Mouse (Mus musculus): Measurements from ENCODE around the gene Nab2. TPM values are rescaled to one million over a fixed set of nuclear protein-coding genes. Genes with fewer than 3 reads are reported as not detected.

The Nab2 gene
- polyA plus RNA-seq (2015; fragmentation: Nextera tagmentation; extraction: Ambion mirVana) = 2.2 and 3.2 TPM in 2 replicates

DNA sequence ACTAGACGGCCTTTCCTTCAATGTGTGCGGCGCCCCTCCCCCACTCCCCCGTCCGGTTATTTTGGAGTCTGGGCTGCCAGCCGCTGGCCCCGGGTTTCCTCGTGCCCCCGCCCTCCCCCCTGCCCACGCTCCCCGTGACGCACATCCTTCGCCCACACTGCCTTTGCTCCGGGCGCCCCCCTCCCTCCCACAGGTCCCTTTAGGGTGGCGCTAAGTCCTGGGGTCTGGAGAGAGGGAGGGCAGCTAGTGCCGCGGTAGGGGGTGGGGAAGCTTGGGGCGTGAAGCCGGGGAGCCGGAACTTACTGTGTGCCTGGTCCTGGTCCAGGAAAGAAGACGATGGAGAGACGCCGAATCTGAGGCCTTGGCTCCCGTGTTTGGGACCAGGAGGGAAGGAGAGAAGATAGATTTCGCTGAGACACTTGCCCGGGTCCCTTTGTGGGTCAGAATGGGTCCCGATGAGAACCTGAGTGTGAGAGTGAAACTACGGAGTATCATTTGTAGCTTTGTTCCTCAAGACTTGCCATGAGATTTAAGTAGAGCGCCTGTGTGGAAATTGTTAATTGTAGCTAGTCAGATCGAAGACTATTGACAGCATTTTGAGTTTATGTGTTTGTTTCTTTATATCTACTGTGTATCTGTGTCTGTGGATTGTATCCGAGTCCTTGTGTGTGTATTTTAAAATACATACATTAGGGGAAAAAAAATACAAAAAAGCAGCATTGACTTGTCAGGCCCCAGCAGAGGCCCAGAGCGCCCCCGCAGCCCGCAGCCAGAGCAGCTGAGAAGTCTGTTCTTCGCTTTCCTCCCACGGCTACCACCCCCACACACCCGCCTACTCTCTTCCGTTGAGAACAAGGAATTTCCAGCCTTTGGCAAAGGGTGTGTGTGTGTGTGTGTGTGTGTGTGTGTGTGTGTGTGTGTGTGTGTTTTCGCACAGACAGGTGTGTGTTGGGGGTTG is at the start of gene Nab2:
Nab2 (minus strand) TSS at position 476 of the 958 bp plus-strand sequence.
- H3K4me3 ChIP-seq (ENCODE audit: low read length) = peak within 1 kb of the TSS; percentile 57
- peak within 1 kb of the TSS; percentile 14; the same call in 1 of the 2 replicates for H3K9ac ChIP-seq (ENCODE audit: low read depth, low read length)
- no peaks in the 10 kb centered on the region for H3K36me3 ChIP-seq (ENCODE audit: control insufficient read depth, insufficient read depth, low read length)
- no peaks in the 10 kb centered on the region for H3K9me3 ChIP-seq (ENCODE audit: control insufficient read depth, low read length)
- peak within 1 kb of the TSS; percentile 72 for H3K27ac ChIP-seq (ENCODE audit: low read depth, low read length)
- H3K4me2 ChIP-seq (ENCODE audit: low read length) = peak within 1 kb of the TSS; percentile 96
- H3K27me3 ChIP-seq (replicated peaks; ENCODE audit: control insufficient read depth, insufficient read depth, low read length) = peaks cover 26% of the 10 kb centered on the region
- 2% methylated on average over 39 of the region's 40 CpGs for WGBS
- peaks cover 15% of the 10 kb centered on the region; the same call in 1 of the 2 replicates for H3K4me1 ChIP-seq (ENCODE audit: control insufficient read depth, insufficient read depth, low read depth, low read length)
- no peak for ATAC-seq

- no peak for ATAC-seq
- Histone ChIP-seq H3K36me3 (ENCODE audit: control insufficient read depth, insufficient read depth, low read length) (no peaks in the 10 kb centered on the region), H3K4me1 (ENCODE audit: control insufficient read depth, insufficient read depth, low read depth, low read length) (no peaks in the 10 kb centered on the region), H3K27ac (ENCODE audit: low read depth, low read length) (no peak overlapping the region), H3K9ac (ENCODE audit: low read depth, low read length) (no peak overlapping the region), H3K9me3 (ENCODE audit: control insufficient read depth, low read length) (no peaks in the 10 kb centered on the region), H3K4me2 (ENCODE audit: low read length) (no peak overlapping the region), H3K4me3 (ENCODE audit: low read length) (no peak overlapping the region), H3K27me3 (replicated peaks; ENCODE audit: control insufficient read depth, insufficient read depth, low read length) (no peaks in the 10 kb centered on the region)
- 81% methylated on average over 6 of the region's 6 CpGs for WGBS
Measured at GRCm38 (mm10) chr10:127712736-127713135, 44.4 kb upstream of the Nab2 start.

DNA sequence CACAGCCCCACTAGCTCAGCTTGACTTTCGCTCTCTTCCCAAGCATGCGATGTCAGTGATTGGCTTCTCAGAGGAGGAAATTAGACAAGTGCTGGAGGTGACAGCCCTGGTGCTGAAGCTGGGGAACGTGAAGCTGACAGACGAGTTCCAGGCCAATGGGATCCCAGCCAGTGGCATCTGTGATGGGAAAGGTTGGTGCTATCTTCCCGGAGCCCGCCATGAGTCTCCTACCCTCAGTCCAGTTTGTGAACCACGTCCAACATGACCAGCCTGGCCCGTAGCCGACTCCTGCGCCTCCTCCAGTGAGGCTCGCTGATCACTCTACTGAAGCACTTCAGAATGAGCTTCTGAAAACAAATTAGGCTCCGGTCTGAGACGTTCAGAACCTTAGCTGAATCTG is 42.0 kb upstream of the Nab2 start:
- H3K27ac ChIP-seq (ENCODE audit: low read depth, low read length) = no peak overlapping the region
- no peak for ATAC-seq
- H3K9ac ChIP-seq (ENCODE audit: low read depth, low read length) = no peak overlapping the region
- H3K4me1 ChIP-seq (ENCODE audit: control insufficient read depth, insufficient read depth, low read depth, low read length) = no peaks in the 10 kb centered on the region
- WGBS = 85% methylated on average over 13 of the region's 13 CpGs
- no peak overlapping the region for H3K4me3 ChIP-seq (ENCODE audit: low read length)
- H3K27me3 ChIP-seq (replicated peaks; ENCODE audit: control insufficient read depth, insufficient read depth, low read length) = no peaks in the 10 kb centered on the region
- H3K36me3 ChIP-seq (ENCODE audit: control insufficient read depth, insufficient read depth, low read length) = no peaks in the 10 kb centered on the region
- no peak overlapping the region for H3K4me2 ChIP-seq (ENCODE audit: low read length)
- no peaks in the 10 kb centered on the region for H3K9me3 ChIP-seq (ENCODE audit: control insufficient read depth, low read length)

- ATAC-seq = no peak
- no peak overlapping the region for H3K4me3 ChIP-seq (ENCODE audit: low read length)
- no peaks in the 10 kb centered on the region for H3K36me3 ChIP-seq (ENCODE audit: control insufficient read depth, insufficient read depth, low read length)
- H3K27ac ChIP-seq (ENCODE audit: low read depth, low read length) = no peak overlapping the region
- H3K4me2 ChIP-seq (ENCODE audit: low read length) = no peak overlapping the region
- no peaks in the 10 kb centered on the region for H3K9me3 ChIP-seq (ENCODE audit: control insufficient read depth, low read length)
- no peaks in the 10 kb centered on the region for H3K27me3 ChIP-seq (replicated peaks; ENCODE audit: control insufficient read depth, insufficient read depth, low read length)
- 82% methylated on average over 3 of the region's 3 CpGs for WGBS
- H3K4me1 ChIP-seq (ENCODE audit: control insufficient read depth, insufficient read depth, low read depth, low read length) = no peaks in the 10 kb centered on the region
- no peak overlapping the region for H3K9ac ChIP-seq (ENCODE audit: low read depth, low read length)
Measured at GRCm38 (mm10) chr10:127708850-127709370, 40.5 kb upstream of the Nab2 start.

- no peaks in the 10 kb centered on the region for H3K27me3 ChIP-seq (replicated peaks; ENCODE audit: control insufficient read depth, insufficient read depth, low read length)
- H3K36me3 ChIP-seq (ENCODE audit: control insufficient read depth, insufficient read depth, low read length) = no peaks in the 10 kb centered on the region
- no peak overlapping the region for H3K4me3 ChIP-seq (ENCODE audit: low read length)
- no peak overlapping the region for H3K9ac ChIP-seq (ENCODE audit: low read depth, low read length)
- H3K4me1 ChIP-seq (ENCODE audit: control insufficient read depth, insufficient read depth, low read depth, low read length) = no peaks in the 10 kb centered on the region
- 91% methylated on average over 7 of the region's 7 CpGs for WGBS
- no peak overlapping the region for H3K27ac ChIP-seq (ENCODE audit: low read depth, low read length)
- ATAC-seq = no peak
- no peak overlapping the region for H3K4me2 ChIP-seq (ENCODE audit: low read length)
- no peaks in the 10 kb centered on the region for H3K9me3 ChIP-seq (ENCODE audit: control insufficient read depth, low read length)
Measured at GRCm38 (mm10) chr10:127707721-127708120, 39.4 kb upstream of the Nab2 start.

- Histone ChIP-seq H3K4me2 (ENCODE audit: low read length) (no peak overlapping the region), H3K4me3 (ENCODE audit: low read length) (no peak overlapping the region), H3K27ac (ENCODE audit: low read depth, low read length) (no peak overlapping the region), H3K9ac (ENCODE audit: low read depth, low read length) (no peak overlapping the region), H3K9me3 (ENCODE audit: control insufficient read depth, low read length) (no peaks in the 10 kb centered on the region), H3K36me3 (ENCODE audit: control insufficient read depth, insufficient read depth, low read length) (no peaks in the 10 kb centered on the region), H3K4me1 (ENCODE audit: control insufficient read depth, insufficient read depth, low read depth, low read length) (no peaks in the 10 kb centered on the region), H3K27me3 (replicated peaks; ENCODE audit: control insufficient read depth, insufficient read depth, low read length) (no peaks in the 10 kb centered on the region)
- 93% methylated on average over 4 of the region's 4 CpGs for WGBS
- no peak for ATAC-seq
Measured at GRCm38 (mm10) chr10:127705783-127706182, 37.4 kb upstream of the Nab2 start.

- H3K27me3 ChIP-seq (replicated peaks; ENCODE audit: control insufficient read depth, insufficient read depth, low read length) = no peaks in the 10 kb centered on the region
- WGBS = 64% methylated on average over 2 of the region's 2 CpGs
- no peaks in the 10 kb centered on the region for H3K9me3 ChIP-seq (ENCODE audit: control insufficient read depth, low read length)
- no peak for ATAC-seq
- no peak within 1 kb of the TSS for H3K27ac ChIP-seq (ENCODE audit: low read depth, low read length)
- H3K4me1 ChIP-seq (ENCODE audit: control insufficient read depth, insufficient read depth, low read depth, low read length) = no peaks in the 10 kb centered on the region
- no peak within 1 kb of the TSS for H3K9ac ChIP-seq (ENCODE audit: low read depth, low read length)
- H3K4me2 ChIP-seq (ENCODE audit: low read length) = no peak within 1 kb of the TSS
- no peak within 1 kb of the TSS for H3K4me3 ChIP-seq (ENCODE audit: low read length)
- H3K36me3 ChIP-seq (ENCODE audit: control insufficient read depth, insufficient read depth, low read length) = no peaks in the 10 kb centered on the region
Measured at GRCm38 (mm10) chr10:127704766-127705220, 36.4 kb upstream of the Nab2 start, which contains the start of gene Myo1a. Gene Myo1a (plus strand): TSS chr10:127705170.

DNA sequence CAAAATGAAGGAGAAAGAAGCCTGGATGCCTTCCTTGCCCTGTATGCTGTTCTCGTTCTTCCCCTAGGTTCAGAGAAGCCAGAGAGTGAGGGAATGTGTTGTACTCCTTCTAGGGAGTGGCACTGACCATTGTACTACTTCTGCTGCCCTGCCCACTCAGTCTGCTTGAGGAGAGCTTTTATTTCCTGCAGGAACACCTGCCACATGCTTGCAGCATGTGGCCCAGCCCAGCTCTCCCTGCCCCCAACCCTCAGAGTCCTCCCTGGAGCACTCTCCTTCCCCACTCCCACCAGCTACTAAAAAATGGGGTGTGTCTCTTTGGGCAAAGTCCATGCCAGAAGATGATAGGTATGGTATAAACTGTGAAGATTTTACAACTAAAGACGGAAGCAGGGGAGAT is 35.9 kb upstream of the Nab2 start:
- 87% methylated on average over 2 of the region's 2 CpGs for WGBS
- Histone ChIP-seq H3K27me3 (replicated peaks; ENCODE audit: control insufficient read depth, insufficient read depth, low read length) (no peaks in the 10 kb centered on the region), H3K9me3 (ENCODE audit: control insufficient read depth, low read length) (no peaks in the 10 kb centered on the region), H3K4me1 (ENCODE audit: control insufficient read depth, insufficient read depth, low read depth, low read length) (no peaks in the 10 kb centered on the region), H3K36me3 (ENCODE audit: control insufficient read depth, insufficient read depth, low read length) (no peaks in the 10 kb centered on the region), H3K27ac (ENCODE audit: low read depth, low read length) (no peak overlapping the region), H3K4me2 (ENCODE audit: low read length) (no peak overlapping the region), H3K4me3 (ENCODE audit: low read length) (no peak overlapping the region), H3K9ac (ENCODE audit: low read depth, low read length) (no peak overlapping the region)
- no peak for ATAC-seq

DNA sequence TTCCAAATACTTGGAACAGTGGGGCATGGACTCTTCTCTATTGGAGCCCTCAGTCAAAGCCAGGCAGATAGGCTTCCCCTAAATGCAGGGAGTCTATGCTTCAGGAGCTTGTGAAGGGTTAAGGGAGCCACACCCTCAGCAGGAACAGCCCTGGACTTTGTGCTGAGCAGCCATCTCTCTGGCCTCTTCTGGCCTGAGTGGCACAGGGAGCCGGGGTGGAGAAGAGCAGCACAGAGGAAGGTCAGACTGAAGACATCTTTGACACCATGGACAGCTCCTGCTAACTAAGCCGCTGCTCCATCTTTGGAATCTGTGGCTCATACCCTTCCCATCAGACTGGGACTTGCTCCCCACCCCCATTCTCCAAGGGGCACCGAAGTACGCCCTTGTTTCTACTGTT is 34.9 kb upstream of the Nab2 start:
- ATAC-seq = no peak
- no peaks in the 10 kb centered on the region for H3K9me3 ChIP-seq (ENCODE audit: control insufficient read depth, low read length)
- H3K27me3 ChIP-seq (replicated peaks; ENCODE audit: control insufficient read depth, insufficient read depth, low read length) = no peaks in the 10 kb centered on the region
- H3K9ac ChIP-seq (ENCODE audit: low read depth, low read length) = no peak overlapping the region
- 57% methylated on average over 4 of the region's 4 CpGs for WGBS
- no peaks in the 10 kb centered on the region for H3K36me3 ChIP-seq (ENCODE audit: control insufficient read depth, insufficient read depth, low read length)
- H3K27ac ChIP-seq (ENCODE audit: low read depth, low read length) = no peak overlapping the region
- no peak overlapping the region for H3K4me2 ChIP-seq (ENCODE audit: low read length)
- no peak overlapping the region for H3K4me3 ChIP-seq (ENCODE audit: low read length)
- H3K4me1 ChIP-seq (ENCODE audit: control insufficient read depth, insufficient read depth, low read depth, low read length) = no peaks in the 10 kb centered on the region
